Mouse (Mus musculus) kidney, embryonic 15.5 days (tissue): Measurements from ENCODE around the gene Cacna1c. TPM values are rescaled to one million over a fixed set of nuclear protein-coding genes. Genes with fewer than 3 reads are reported as not detected.

Experiments used
- ATAC-seq: fragments of 200-750 bp; cut with Nextera tagmentation; replicated peaks from 2 replicates; pipeline ENCODE4 v1.8.0; 2017; ENCODE audit warnings: moderate TSS enrichment; ENCODE audit not compliant: low FRiP score
- H3K27ac ChIP-seq: fragments of 300-500 bp; sonication (generic); 2 replicates; pipeline ENCODE4 v1.5.1; 2015; ENCODE audit warnings: mild to moderate bottlenecking, inconsistent platforms
- H3K27me3 ChIP-seq: fragments of 300-500 bp; sonication (generic); 2 replicates; pipeline ENCODE4 v1.6.1; 2015; ENCODE audit warnings: inconsistent platforms
- H3K36me3 ChIP-seq: fragments of 300-500 bp; sonication (generic); 2 replicates; pipeline ENCODE4 v1.6.1; 2015; ENCODE audit warnings: inconsistent platforms
- H3K4me1 ChIP-seq: fragments of 300-500 bp; sonication (generic); 2 replicates; pipeline ENCODE4 v1.6.1; 2015; ENCODE audit warnings: inconsistent platforms
- H3K4me2 ChIP-seq: fragments of 300-500 bp; sonication (generic); 2 replicates; pipeline ENCODE4 v1.6.1; 2015; ENCODE audit warnings: moderate library complexity, mild to moderate bottlenecking, inconsistent platforms
- H3K4me3 ChIP-seq: fragments of 300-500 bp; sonication (generic); replicated peaks from 2 replicates; pipeline ENCODE4 v1.5.1; 2015; ENCODE audit warnings: mild to moderate bottlenecking, inconsistent platforms
- H3K9ac ChIP-seq: fragments of 300-500 bp; sonication (generic); 2 replicates; pipeline ENCODE4 v1.6.1; 2015; ENCODE audit warnings: mild to moderate bottlenecking, inconsistent platforms
- H3K9me3 ChIP-seq: fragments of 300-500 bp; sonication (generic); replicated peaks from 2 replicates; pipeline ENCODE4 v1.6.1; 2016; ENCODE audit warnings: inconsistent platforms
- WGBS: fragments of 180-500 bp; shearing (Covaris S2); methylation state at CpG from one replicate; pipeline ENCODE4 v1.1.7; 2015; ENCODE audit warnings: mixed read lengths; 5-methylcytosine and 5-hydroxymethylcytosine counted together
- polyA plus RNA-seq: library from polyadenylated mRNA; unstranded; fragments of >200 nt; fragmentation: Nextera tagmentation; extraction: Ambion mirVana; gene quantifications from 2 replicates; pipeline ENCODE4 v1.2.1, GENCODE M21; 2015

The Cacna1c gene
- polyA plus RNA-seq, 1 experiment from 2014 or later, result 2.7 TPM

DNA sequence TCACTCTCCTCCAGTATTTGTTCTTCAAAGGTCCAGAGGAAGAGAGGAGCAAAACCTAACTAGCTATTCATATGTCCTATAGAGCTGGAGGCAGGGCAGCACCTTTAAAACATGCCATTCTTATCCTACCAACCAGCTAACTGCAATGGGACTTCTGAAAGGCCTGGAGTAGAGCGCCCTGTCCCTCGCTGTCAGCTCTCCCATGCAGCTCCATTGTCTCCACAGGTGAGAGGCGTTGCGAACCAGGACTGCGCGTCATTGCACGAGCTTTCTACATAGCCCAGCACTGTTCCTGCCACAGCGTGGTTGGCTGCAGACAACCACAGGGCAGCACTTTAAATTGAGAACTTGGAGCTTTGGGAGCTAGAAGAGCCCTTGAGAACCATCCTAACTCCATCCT, 67.7 kb downstream of the Cacna1c start:
- 84% methylated on average over 8 of the region's 8 CpGs for WGBS
- no peaks in the 10 kb centered on the region for H3K9me3 ChIP-seq

DNA sequence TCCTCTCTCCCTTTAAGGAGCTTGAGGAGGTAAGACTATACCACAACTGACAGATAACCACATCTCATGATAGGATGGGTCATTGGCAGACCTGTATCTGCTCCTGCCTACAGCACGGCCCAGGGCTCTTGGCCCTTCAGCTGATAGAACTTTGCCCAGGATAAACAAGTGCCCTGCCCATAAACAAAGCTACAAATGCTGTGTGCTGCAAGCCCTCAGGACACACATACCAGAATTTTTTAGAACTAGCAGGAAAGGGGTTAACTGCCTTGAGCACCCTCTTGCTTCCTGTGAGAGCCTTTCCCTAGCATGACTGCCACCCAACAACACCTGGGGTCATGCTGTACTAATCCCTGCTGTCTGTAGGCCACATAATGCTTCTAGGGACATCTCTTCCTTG, 68.1 kb downstream of the Cacna1c start:
- no peak overlapping the region for H3K4me3 ChIP-seq
- H3K27ac ChIP-seq, result no peak overlapping the region
- H3K36me3 ChIP-seq, result no peaks in the 10 kb centered on the region
- no peak overlapping the region for H3K9ac ChIP-seq
- H3K4me1 ChIP-seq, result no peaks in the 10 kb centered on the region
- WGBS, result 86% methylated on average over 1 of the region's 1 CpGs
- H3K9me3 ChIP-seq, result no peaks in the 10 kb centered on the region
- ATAC-seq, result no peak
- H3K27me3 ChIP-seq, result no peaks in the 10 kb centered on the region
- H3K4me2 ChIP-seq, result no peak overlapping the region

More for the DNA sequence above, 67.7 kb downstream of the Cacna1c start:
- H3K9ac ChIP-seq, result no peak overlapping the region
- H3K4me2 ChIP-seq, result no peak overlapping the region
- no peaks in the 10 kb centered on the region for H3K4me1 ChIP-seq
- no peak for ATAC-seq
- H3K4me3 ChIP-seq, result no peak overlapping the region
- H3K36me3 ChIP-seq, result no peaks in the 10 kb centered on the region
- no peaks in the 10 kb centered on the region for H3K27me3 ChIP-seq
- no peak overlapping the region for H3K27ac ChIP-seq

DNA sequence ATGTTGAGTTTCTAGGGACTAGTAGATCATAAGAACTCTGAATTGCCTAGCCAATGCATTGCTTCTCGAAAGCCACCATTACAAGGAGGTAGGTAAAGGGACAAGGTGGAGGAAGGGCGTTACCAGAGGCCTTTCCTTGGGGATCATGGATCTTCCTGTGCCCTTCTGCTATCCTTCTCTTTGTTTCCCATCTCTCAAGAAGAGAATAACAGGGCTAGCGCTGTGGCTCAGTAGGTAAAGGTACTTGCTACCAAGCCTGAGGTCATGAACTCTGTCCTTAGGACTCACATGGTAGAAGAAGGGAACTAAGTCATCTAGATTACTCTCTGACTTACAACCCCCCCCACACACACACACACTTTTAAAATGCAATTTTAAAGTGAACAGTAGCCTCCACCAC, 69.2 kb downstream of the Cacna1c start:
- WGBS, result 86% methylated on average over 3 of the region's 3 CpGs
- H3K9me3 ChIP-seq, result no peaks in the 10 kb centered on the region

DNA sequence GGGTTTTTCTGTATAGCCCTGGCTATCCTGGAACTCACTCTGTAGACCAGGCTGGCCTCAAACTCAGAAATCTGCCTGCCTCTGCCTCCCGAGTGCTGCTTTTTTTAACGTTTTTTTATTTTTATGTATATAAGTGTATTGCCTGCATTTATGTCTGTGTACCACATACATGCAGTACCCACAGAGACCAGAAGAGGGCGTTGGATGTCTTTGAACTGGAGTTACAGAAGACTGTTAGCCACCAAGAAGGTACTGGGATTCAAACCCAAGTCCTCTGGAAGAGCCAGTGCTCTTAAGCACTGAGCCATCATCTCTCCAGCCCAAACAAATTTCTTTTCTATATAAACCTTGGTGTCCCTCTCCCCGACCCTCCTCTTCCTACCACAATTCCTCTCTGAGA, 77.8 kb downstream of the Cacna1c start:
- Histone ChIP-seq H3K9ac (no peak overlapping the region), H3K36me3 (no peaks in the 10 kb centered on the region), H3K4me3 (no peak overlapping the region), H3K9me3 (no peaks in the 10 kb centered on the region), H3K4me1 (no peaks in the 10 kb centered on the region), H3K4me2 (no peak overlapping the region), H3K27me3 (no peaks in the 10 kb centered on the region), H3K27ac (no peak overlapping the region)
- 60% methylated on average over 4 of the region's 4 CpGs for WGBS
- ATAC-seq, result no peak

More for the DNA sequence above, 69.2 kb downstream of the Cacna1c start:
- Histone ChIP-seq H3K4me3 (no peak overlapping the region), H3K4me2 (no peak overlapping the region), H3K27me3 (no peaks in the 10 kb centered on the region), H3K27ac (no peak overlapping the region), H3K36me3 (no peaks in the 10 kb centered on the region), H3K9ac (no peak overlapping the region), H3K4me1 (no peaks in the 10 kb centered on the region)
- no peak for ATAC-seq

DNA sequence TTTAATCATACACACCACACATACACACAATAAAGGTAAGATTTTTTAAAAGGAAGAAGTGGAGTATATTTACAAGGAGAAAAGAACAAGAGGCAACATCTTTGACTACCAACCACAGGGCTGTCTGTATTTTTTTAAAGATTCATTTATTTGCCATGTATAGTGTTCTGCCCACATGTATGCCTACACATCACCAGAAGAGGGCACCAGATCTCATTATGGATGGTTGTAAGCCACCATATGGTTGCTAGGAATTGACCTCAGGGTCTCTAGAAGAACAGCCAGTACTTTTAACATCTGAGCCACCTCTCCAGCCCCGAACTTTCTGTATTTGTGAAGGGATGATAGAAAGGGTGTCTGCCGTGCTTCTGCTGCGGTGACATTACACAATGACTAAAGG, 79.9 kb downstream of the Cacna1c start:
- Histone ChIP-seq H3K9ac (no peak overlapping the region), H3K27ac (no peak overlapping the region), H3K4me3 (no peak overlapping the region), H3K36me3 (no peaks in the 10 kb centered on the region), H3K4me1 (no peaks in the 10 kb centered on the region), H3K4me2 (no peak overlapping the region), H3K9me3 (no peaks in the 10 kb centered on the region), H3K27me3 (peaks cover 5% of the 10 kb centered on the region; the same call in 1 of the 2 replicates)
- WGBS, result 96% methylated on average over 3 of the region's 3 CpGs
- ATAC-seq, result no peak

DNA sequence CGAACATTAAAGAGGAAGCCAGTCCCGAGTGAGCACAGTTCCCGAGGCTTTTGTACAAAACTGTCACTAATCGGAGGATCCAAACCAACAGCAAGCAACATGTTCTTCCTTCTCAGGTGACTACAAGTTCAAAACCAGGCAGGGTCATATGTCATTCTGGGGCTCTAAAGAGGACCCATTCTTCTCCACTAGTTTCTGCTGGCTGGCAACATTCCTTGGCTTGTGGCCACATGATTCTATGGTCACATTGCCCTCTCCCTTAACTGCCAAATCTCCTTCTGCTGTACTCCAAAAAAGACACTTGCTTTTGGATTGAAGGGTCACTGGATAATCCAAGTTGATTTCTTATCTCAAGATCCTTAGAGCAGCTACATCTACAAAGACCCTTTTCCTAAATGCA, 82.9 kb downstream of the Cacna1c start:
- Histone ChIP-seq H3K9ac (no peak overlapping the region), H3K36me3 (no peaks in the 10 kb centered on the region), H3K9me3 (no peaks in the 10 kb centered on the region), H3K4me1 (peaks cover 5% of the 10 kb centered on the region), H3K27me3 (peaks cover 19% of the 10 kb centered on the region), H3K4me2 (no peak overlapping the region), H3K4me3 (no peak overlapping the region), H3K27ac (no peak overlapping the region)
- 80% methylated on average over 4 of the region's 4 CpGs for WGBS
- ATAC-seq, result no peak

DNA sequence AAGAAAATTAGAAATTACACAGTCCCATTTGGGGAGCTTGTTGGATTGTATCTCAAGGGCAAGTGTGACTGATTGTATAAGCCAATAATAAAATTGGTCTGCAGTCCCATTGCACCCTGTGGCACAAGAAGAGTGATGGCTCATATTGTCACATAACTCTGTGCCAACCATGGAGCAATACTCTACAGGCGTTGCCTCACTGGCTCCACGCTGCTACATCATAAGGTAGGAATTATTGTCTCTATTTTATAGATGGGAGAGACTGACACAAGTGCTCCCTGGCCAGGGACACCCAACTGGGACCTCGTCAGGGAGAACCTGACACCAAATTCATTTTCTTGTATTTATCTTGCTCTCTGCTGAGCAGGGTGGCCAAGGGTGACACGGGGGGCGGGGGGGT, 85.8 kb downstream of the Cacna1c start:
- H3K9me3 ChIP-seq, result no peaks in the 10 kb centered on the region
- H3K4me2 ChIP-seq, result no peak overlapping the region
- no peak overlapping the region for H3K9ac ChIP-seq
- peaks cover 48% of the 10 kb centered on the region for H3K27me3 ChIP-seq
- H3K27ac ChIP-seq, result no peak overlapping the region
- no peaks in the 10 kb centered on the region for H3K36me3 ChIP-seq
- no peak overlapping the region for H3K4me3 ChIP-seq
- WGBS, result 71% methylated on average over 5 of the region's 5 CpGs
- H3K4me1 ChIP-seq, result peaks cover 26% of the 10 kb centered on the region
- ATAC-seq, result no peak

DNA sequence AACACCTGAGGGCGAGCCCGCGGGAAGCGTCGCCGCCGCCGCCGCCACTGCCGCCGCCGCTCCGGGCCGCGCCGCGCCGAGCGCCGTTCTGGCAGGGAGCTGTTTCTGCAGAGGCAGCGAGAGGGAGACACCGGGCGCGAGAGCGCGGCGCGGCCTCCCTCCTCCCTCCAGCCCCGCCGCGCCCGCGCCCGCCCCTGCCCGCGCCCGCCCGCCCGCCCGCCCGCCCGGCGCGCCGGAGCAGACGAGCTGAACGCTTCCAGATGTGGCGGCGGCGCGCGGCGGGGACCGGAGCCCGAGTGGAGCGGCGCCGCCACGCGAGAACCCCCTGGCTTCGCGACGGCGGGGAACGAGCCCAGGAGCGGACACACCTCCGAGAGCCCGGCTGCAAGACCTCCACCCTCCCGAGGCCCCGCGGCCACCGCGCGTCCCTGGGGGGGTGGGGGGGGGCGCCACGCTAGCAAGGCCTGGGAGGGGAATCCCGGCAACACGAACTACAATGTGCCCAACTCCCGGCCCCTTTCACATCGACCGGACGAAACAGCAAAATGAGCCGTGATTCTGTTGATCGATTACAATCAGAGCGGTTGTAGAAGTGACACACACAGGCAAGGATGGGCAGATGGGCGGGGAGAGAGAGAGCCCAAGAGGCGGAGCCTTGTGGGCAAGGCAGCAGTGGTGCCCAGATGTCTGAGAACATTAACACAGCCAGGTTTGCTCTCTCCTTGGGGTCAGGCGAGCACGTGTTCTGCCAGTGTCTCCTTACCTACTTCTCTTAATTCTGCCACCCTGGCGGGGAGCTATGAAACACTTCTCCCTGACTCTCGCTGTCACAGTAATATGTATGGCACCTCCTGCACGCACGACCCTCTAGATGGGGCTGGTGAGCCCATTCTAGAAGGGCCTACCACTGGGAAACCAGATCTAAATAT, 87.5 kb downstream of the Cacna1c start:
- no peaks in the 10 kb centered on the region for H3K36me3 ChIP-seq
- under 1% methylated on average over 55 of the region's 93 CpGs for WGBS
- peak overlapping the region; percentile 66 for H3K4me3 ChIP-seq
- H3K9me3 ChIP-seq, result no peaks in the 10 kb centered on the region
- peak overlapping the region; percentile 99 for H3K4me2 ChIP-seq
- peaks cover 26% of the 10 kb centered on the region for H3K4me1 ChIP-seq
- peak overlapping the region; percentile 39 for H3K27ac ChIP-seq
- peak; percentile 80 for ATAC-seq
- peak overlapping the region; percentile 62 for H3K9ac ChIP-seq
- peaks cover 58% of the 10 kb centered on the region for H3K27me3 ChIP-seq

DNA sequence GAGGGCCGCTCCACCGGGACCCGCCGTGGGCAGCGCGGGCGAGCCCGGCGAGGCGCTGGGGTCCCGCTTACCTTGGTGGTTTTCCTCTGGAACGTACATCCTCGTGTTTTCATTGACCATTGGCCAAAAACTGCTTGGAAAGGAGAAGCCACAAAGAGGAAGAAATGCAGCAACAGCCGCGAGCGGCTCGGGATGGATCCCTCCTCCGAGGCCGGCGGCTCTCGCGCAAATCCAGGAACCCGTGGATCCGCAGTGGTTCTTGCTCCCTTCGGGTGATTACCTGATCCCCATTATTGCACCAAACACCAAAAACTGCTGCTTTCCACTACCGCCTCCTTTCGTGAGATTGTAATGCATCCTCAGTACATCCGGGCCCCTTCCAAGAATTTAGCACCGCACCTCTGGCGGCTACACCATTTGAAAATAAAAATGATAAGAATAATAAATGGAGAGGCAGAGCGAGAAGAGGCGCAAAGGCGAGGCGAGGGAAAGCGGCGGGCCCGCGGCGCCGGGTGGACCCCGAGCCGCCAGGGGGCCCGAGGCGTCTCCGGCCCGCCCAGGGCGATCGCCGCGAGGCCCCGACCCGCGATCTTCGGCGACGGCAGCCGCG, 88.3 kb downstream of the Cacna1c start:
- Histone ChIP-seq H3K27me3 (peaks cover 60% of the 10 kb centered on the region), H3K36me3 (no peaks in the 10 kb centered on the region), H3K4me1 (peaks cover 26% of the 10 kb centered on the region), H3K4me2 (peak overlapping the region; percentile 99), H3K9me3 (no peaks in the 10 kb centered on the region), H3K27ac (peak overlapping the region; percentile 39), H3K4me3 (peak overlapping the region; percentile 66), H3K9ac (peak overlapping the region; percentile 62)
- WGBS, result under 1% methylated on average over 55 of the region's 58 CpGs
- ATAC-seq, result peak; percentile 34

DNA sequence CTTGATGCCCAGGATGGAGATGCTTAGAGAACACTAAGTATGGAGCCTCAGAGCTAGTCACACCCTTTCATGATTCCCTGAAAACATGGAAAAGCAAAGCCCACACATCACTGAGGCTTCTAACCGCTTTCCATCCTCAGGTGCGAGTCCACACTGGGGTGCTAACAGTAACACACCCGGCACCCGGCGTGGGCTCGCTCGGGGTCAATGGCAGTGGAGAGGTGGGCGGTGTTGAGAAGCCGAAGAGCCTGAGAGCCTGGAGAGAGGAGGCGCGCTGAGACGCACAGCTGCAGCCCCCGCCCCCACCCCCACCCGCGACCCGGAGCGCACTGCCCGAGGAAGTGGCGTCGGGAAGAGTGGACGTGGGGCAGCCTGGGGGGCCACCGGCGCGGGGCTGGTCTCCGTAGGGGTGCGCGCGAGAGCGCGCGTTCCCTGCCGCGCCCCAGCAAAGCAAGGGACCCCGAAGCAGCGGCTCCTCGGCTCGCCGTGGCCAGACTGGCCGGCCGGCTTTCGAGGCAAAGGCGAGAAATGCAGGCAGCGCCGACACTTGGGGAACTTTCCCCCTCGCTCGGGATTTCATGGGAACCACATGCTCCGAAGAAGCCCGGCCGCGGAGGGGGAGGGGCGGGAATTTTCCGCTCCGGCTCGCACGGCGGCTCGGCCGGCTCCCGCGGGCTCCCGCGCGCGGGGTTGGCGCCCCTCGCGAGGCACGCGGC, 88.9 kb downstream of the Cacna1c start:
- under 1% methylated on average over 69 of the region's 69 CpGs for WGBS
- H3K4me2 ChIP-seq, result peak overlapping the region; percentile 99
- H3K27ac ChIP-seq, result peak overlapping the region; percentile 39; the same call in 1 of the 2 replicates
- peaks cover 61% of the 10 kb centered on the region for H3K27me3 ChIP-seq
- H3K36me3 ChIP-seq, result no peaks in the 10 kb centered on the region
- H3K4me1 ChIP-seq, result peaks cover 26% of the 10 kb centered on the region
- H3K9ac ChIP-seq, result peak overlapping the region; percentile 62
- ATAC-seq, result peak; percentile 33
- no peaks in the 10 kb centered on the region for H3K9me3 ChIP-seq
- H3K4me3 ChIP-seq, result peak overlapping the region; percentile 66

DNA sequence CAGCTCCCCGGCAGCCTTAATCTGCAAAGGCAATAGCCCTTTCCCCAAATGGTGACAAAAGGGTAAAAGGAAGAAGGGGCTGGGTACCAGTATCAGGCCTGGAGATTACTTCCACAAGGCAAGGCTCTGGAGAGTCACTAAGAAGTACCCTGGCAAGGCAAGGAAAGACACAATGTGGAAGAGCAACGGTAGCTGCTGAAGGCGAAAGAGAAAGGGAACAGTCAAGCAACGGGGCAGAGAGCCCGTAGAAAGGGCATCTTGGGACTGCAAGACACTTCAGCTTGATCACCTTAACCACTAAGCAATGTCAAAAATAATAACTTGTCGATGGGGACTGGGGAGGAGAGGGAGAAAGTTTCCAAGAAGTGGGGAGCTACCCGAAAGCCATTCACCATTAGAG, 89.5 kb downstream of the Cacna1c start:
- no peaks in the 10 kb centered on the region for H3K36me3 ChIP-seq
- H3K4me2 ChIP-seq, result peak overlapping the region; percentile 99
- H3K9me3 ChIP-seq, result no peaks in the 10 kb centered on the region
- H3K27ac ChIP-seq, result no peak overlapping the region
- no peak overlapping the region for H3K9ac ChIP-seq
- H3K4me1 ChIP-seq, result peaks cover 26% of the 10 kb centered on the region
- H3K27me3 ChIP-seq, result peaks cover 61% of the 10 kb centered on the region
- WGBS, result 16% methylated on average over 7 of the region's 7 CpGs
- ATAC-seq, result no peak
- peak overlapping the region; percentile 66 for H3K4me3 ChIP-seq
